Mouse (Mus musculus) testis, adult 2 months (tissue): ENCODE data around the gene Cdc25b.

Experiments used
- CTCF ChIP-seq: fragments of 200-500 bp; IDR thresholded peaks from 2 replicates; pipeline ENCODE4 v1.5.1; 2012; ENCODE audit warnings: low read depth, mild to moderate bottlenecking, inconsistent platforms, low read length, moderate library complexity; ENCODE audit not compliant: control insufficient read depth, insufficient read depth, insufficient replicate concordance
- POLR2A ChIP-seq: fragments of 200-500 bp; IDR thresholded peaks from 2 replicates; pipeline ENCODE4 v1.6.1; 2012; ENCODE audit warnings: low read depth, mild to moderate bottlenecking, inconsistent platforms, low read length, moderate library complexity; ENCODE audit not compliant: control insufficient read depth

GRCm38 (mm10) chr2:131138760-131139159 is 48.0 kb upstream of the Cdc25b start:
- no peak for TF ChIP-seq CTCF
- no peak for TF ChIP-seq POLR2A
